Mouse (Mus musculus) myocyte (in vitro differentiated cells): ENCODE data around the gene Stab2.

ENCODE experiments used
- MAX ChIP-seq: IDR thresholded peaks from one replicate; pipeline ENCODE4 v1.6.1; 2011; ENCODE audit warnings: low read depth, mild to moderate bottlenecking, control low read depth
- POLR2A ChIP-seq: IDR thresholded peaks from one replicate; pipeline ENCODE4 v1.6.1; 2011; ENCODE audit warnings: low read depth, mild to moderate bottlenecking, control low read depth, moderate library complexity; ENCODE audit not compliant: insufficient read length
- POLR2AphosphoS2 ChIP-seq: IDR thresholded peaks from one replicate; pipeline ENCODE4 v1.6.1; 2011; ENCODE audit warnings: low read depth, control low read depth; ENCODE audit not compliant: insufficient read length
- SRF ChIP-seq: IDR thresholded peaks from one replicate; pipeline ENCODE4 v1.6.1; 2011; ENCODE audit warnings: low read depth; ENCODE audit not compliant: control insufficient read depth, insufficient read length
- TCF12 ChIP-seq: IDR thresholded peaks from one replicate; pipeline ENCODE4 v1.6.1; 2011; ENCODE audit warnings: mild to moderate bottlenecking, control low read depth; ENCODE audit not compliant: poor library complexity, insufficient read depth, severe bottlenecking
- USF1 ChIP-seq: IDR thresholded peaks from one replicate; pipeline ENCODE4 v1.6.1; 2011; ENCODE audit warnings: low read depth, mild to moderate bottlenecking, control low read depth, moderate library complexity

DNA sequence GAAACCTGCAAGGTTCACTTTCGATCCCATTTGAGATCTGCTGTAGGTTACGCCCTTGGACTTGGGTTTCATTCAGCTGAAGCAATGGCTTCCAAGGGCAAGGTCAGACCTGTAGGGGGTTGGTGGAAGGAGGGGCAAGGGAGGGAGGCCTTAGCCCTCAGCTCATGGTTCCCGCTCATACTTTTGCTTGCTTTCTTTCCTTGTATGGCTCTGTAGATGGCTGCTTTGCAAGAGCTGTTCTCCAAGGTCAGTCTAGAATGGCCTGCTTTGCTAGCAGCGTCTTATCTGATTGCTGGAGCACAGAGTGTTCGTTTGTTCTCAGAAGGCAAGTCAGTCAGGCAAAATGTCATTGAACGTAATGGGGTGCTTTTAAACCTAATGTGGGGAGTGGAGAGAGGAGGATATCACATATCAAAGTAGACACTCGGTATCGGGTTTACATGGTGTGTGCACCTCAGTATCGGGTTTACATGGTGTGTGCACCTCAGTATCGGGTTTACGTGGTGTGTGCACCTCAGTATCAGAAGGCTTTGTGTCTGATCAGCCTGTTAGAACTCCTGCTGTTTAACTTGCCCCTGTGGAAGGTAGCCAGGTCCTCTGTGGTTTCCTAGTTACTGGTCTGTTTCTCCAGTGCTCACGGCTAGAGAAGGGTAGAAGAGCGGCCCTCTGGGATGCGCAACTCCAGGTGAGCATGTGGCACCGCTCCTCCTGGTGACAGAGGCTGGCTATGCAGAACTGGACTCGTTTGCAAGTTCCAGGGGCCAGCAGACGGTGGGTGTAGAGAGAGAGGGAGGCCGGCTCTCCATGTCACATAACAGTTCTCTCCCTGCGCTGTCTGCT lies 193.3 kb downstream of the Stab2 start:
- TF ChIP-seq POLR2A (no peak), MAX (no peak), SRF (no peak), POLR2AphosphoS2 (no peak), TCF12 (no peak), USF1 (no peak)
